Mouse (Mus musculus) spleen, postnatal 10 days (tissue): ENCODE measurements around the gene Stim2.

Experiments used
- DNase-seq, 2 experiments: peaks; one replicate each; pipeline ENCODE4 v3.0.0; 2021 to 2022; ENCODE audit warnings: low spot score in 2 of 2

The Stim2 gene

DNA sequence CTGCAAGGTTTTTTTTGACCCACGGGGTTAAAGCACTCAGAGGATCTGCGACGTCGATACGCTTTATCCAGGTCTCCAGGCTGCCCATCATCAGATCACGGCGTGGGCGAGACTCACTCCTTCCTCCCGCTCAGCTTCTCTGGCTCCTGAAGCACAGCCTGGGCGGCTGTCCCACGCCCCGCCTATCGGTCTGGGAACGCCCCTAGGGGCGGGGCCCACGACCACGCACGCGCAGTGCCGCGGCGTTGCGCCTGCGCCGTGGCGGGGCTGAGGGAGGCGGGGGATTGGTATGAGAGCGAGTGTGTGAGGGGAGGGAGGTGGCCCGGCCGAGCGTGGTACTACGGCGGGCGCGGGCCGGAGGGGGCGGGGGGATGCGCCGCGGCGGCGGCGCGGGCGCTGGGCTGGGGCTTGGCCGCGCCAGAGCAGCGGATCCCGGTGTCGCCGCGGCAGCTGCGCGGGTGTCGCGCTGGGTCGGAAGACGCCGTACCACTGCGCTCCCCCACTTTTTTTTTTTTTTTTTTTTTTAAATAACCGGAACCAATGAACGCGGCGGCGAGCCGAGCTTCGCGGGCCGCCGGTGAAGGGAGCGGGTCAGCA, at the start of gene Stim2:
Gene Stim2 (plus strand): TSS at position 354 of the 597 bp plus-strand sequence.
- DNase-seq = peak; percentile 93

- no peak for DNase-seq
These were observed 49.6 kb upstream of the Stim2 start for GRCm38 (mm10) chr5:53948606-53949266.

GRCm38 (mm10) chr5:53950189-53950588, 48.1 kb upstream of the Stim2 start:
- DNase-seq = no peak

DNA sequence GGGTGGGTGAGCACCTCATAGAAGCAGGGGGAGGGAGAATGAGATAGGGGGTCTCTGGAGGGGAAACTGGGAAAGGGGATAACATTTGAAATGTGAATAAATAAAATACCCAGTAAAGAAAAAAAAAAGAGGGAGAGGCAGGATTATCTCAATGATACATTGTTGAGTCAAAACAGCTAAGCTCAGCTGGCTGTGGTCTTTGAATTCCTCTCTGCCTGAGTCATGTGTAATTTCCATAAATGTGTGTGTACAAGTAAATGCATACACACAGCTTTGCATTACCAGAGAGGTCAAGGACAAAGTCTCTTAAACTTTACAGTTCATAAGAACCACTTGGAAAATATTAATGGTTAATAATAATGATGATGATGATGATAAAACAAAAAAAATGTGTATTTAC, 45.1 kb upstream of the Stim2 start:
- DNase-seq = no peak

GRCm38 (mm10) chr5:53953797-53954196, 44.5 kb upstream of the Stim2 start:
- no peak for DNase-seq

DNA sequence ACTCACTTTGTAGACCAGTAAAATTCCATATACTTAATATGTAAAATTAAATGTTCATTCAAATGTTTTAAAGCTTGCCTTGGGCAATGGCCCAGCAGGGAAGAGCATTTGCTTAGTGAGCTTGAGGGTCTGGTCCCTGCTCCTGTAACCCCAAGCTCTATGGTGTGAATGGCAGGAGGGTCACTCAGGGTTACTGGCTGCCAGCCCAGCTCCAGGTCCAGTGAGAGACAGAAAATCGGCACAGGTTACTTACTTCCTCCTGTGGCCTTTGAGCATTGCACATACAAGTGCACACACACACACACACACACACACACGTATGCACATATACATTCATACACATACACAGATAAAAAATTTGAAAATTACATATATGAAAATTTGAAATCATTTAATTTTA, 42.3 kb upstream of the Stim2 start:
- no peak for DNase-seq

GRCm38 (mm10) chr5:53956396-53957314, 41.6 kb upstream of the Stim2 start:
- DNase-seq = no peak

DNA sequence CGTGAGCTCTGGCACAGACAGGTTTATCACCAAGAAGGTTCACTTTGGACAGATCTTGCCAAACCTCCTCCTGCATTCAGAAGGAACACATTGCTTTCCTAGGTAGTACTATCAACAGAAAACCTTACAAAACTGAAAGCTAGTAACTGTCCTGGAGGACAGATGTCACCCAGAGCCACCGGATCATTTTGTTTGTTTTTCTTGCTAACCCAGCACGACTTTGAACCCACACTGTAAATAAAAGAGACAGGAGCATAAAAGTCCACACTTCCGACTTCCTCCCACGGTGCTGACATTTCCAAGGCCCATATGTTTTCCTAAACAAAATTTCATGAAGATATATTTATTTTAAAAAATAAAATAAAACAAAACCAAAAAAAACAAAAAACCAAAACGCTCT, 41.0 kb upstream of the Stim2 start:
- no peak for DNase-seq

- DNase-seq = no peak
These were observed 37.1 kb upstream of the Stim2 start for GRCm38 (mm10) chr5:53961229-53961628.

GRCm38 (mm10) chr5:53961830-53962515, 36.3 kb upstream of the Stim2 start:
- DNase-seq = no peak

DNA sequence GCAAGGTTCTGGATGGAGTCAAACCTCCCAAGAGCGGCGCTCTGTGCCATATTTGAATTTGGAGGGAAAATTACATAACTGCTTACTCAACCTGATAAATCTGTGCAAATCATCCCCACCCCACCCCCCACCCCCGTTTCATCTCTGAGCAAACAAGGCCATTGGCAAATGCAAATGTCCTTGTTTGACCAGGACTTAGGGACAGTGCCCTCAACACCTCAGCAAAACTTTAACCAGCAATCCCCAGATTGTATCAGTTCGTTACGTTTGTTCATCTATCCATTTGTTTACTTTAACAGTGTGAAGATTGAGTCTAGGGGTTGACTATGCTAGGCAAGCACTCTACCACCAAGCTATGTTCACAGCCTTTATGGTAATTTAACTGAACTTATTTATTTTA, 32.6 kb upstream of the Stim2 start:
- no peak for DNase-seq

DNA sequence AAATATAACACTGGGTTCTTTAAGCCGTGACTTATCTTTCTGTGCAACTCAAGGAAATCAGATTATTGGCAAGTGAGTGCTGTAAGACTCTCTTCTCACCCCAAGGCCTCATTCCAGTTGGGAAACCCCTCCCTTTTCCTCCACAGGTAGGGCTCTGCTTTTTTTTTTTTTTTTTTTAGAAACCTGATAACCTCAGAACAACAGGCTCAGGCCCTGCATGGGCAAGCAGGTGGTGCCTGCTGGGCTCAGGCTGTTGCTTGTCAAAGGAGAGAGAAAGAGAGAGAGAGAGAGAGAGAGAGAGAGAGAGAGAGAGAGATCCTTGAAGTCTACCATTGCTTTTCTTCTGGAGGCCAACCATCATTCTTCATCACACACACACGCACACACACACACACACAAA, 30.7 kb upstream of the Stim2 start:
- no peak for DNase-seq

GRCm38 (mm10) chr5:53970178-53970577, 28.1 kb upstream of the Stim2 start:
- no peak for DNase-seq

DNA sequence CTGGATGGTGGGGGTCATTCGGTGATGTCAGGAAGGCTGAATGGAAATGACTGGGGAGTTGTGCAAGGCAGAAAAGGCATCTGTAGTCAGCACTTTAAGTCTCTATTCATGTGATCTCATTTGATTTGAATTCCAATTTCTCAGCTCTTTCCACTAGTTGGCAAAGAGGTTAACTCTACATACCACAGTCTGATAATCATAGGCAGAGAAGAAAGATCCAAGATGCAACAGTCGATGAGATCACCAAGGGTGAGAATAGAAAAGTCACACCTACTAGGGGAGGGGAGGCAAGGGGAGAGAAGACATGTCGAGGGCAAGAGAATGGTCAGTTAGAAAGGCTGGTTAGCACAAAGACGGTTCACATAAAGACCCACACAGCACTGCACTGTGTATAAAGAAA, 27.1 kb upstream of the Stim2 start:
- DNase-seq = no peak

DNA sequence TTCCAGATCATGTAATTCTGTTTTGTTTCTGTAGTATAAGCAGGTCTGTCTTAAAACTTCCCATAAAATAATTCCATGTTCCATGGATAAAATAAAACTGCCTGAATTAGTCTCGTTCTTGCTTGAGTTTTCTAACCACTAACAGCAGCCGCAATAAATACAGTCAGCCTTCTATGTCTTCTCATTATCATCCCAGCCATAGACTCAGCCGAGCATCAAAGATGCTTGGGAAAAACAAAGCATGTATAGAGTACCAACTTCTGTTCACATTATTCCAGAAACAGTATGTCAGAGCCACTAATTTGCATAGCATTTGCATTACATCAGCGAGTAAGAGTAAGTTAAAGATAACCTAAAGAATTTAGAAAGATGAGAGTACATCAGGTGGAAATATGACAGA, 25.4 kb upstream of the Stim2 start:
- no peak for DNase-seq

DNA sequence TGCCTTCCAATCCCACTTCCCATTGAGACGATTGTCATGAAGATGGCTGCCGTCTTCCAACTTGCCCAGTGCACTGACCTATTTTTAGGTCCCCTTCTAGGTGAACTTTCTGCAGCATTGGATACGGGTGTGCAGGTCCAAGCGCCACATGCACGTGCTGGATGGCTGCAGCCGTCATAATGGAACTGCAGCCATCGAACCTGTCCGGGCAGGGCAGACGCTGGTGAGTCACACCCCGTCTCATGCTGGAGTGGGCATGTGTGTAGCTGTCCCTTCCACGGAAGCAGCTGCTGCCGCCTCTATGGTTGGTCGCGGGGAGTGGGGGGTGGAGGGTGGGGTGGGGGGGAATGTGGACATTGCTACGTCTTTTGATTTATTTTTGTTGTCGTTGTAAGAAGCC, 21.8 kb upstream of the Stim2 start:
- DNase-seq = no peak

DNA sequence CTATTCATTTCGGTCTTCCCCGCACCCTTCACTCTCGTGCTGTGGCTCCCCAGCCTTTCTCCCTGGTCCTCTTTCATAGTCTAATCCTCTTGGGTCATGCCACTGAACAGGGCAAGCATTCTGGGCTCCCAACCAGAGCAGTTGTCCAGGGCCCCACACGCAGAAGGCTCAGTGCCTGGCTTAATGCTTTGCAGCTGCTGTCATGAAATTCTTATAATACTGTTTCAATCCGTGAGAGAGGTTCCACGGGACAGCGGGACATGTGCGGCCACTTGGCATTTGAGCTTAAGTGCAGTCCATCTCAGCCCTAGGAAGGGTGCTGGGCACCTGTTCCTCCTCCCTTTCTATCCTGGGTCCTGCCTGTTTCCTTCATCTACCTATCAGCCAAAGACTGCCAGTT, 21.2 kb upstream of the Stim2 start:
- no peak for DNase-seq

- no peak for DNase-seq
These were observed 14.9 kb upstream of the Stim2 start for GRCm38 (mm10) chr5:53983358-53983757.

DNA sequence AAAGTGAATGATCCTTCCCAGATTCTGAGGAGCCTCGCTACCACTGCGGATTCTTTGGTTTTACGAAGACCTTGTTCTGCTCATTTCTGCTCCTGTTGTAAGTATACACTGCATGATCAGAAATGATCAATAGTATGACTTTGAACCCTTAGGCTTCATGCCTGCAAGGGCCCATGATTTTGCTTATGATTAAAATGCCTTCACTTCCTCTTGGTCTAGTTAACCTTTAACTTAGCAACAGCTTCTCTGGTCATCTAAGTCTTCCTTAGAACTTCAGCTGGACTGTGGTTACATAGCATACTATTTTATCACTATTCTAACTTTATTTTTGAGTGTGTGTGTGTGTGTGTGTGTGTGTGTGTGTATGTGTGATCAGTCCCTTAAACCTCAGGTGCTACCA, 12.7 kb upstream of the Stim2 start:
- no peak for DNase-seq

GRCm38 (mm10) chr5:53987496-53987895, 10.8 kb upstream of the Stim2 start:
- DNase-seq = no peak

GRCm38 (mm10) chr5:53988053-53988452, 10.2 kb upstream of the Stim2 start:
- DNase-seq = no peak

DNA sequence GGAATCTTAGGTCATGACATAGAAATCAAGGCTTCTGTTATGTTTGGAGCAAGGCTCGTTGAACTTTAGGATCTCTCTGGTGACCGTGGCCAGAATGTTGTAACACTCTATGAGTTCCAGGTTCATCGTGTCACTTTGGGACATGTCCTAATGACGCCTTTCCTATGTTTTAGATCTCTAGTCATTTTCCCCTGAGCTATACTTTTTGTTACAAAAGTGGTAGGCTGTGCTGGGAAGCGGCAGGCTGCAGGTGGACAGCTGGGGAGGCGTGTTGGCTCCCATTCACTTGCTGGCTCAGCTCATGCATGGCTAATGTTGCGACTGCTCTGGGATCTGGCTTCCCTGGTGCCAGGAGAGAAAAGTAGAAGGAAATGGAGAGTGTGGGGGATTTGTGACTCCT, 5.7 kb upstream of the Stim2 start:
- DNase-seq = no peak
